Mouse (Mus musculus) liver, embryonic 14.5 days (tissue): ENCODE measurements around the gene Bfsp1. TPM values are rescaled to one million over a fixed set of nuclear protein-coding genes. Genes with fewer than 3 reads are reported as not detected.

Source experiments
- ATAC-seq: fragments of 200-750 bp; cut with Nextera tagmentation; 2 replicates; pipeline ENCODE4 v1.8.0; 2017; ENCODE audit warnings: moderate number of reproducible peaks, mild to moderate bottlenecking, moderate library complexity; ENCODE audit not compliant: insufficient read depth
- DNase-seq, 3 experiments: peaks; one replicate each; pipeline ENCODE4 v3.0.0-alpha.2; 2012 to 2013; ENCODE audit warnings: low read depth in 3 of 3, low spot score in 3 of 3
- H3K27ac ChIP-seq: fragments of 300-500 bp; sonication (generic); 2 replicates; pipeline ENCODE4 v1.5.1; 2014; ENCODE audit warnings: moderate library complexity, mild to moderate bottlenecking, control low read depth, inconsistent platforms
- H3K27me3 ChIP-seq: fragments of 300-500 bp; sonication (generic); 2 replicates; pipeline ENCODE4 v1.6.1; 2014; ENCODE audit warnings: mild to moderate bottlenecking, low read length, moderate library complexity; ENCODE audit not compliant: control insufficient read depth, insufficient read depth
- H3K36me3 ChIP-seq: fragments of 300-500 bp; sonication (generic); replicated peaks from 2 replicates; pipeline ENCODE4 v1.6.1; 2014; ENCODE audit warnings: low read depth; ENCODE audit not compliant: control insufficient read depth, insufficient read depth
- H3K4me1 ChIP-seq, 2 experiments: fragments of 200-500 bp in 1 of 2; fragments of 300-500 bp in 1 of 2; sonication (generic) in 1 of 2; replicated peaks; 2 replicates each; pipeline ENCODE4 v1.6.1; 2012 to 2014; ENCODE audit warnings: antibody characterized with exemption in 1 of 2, inconsistent platforms in 1 of 2, low read length in 1 of 2; ENCODE audit not compliant: control insufficient read depth in 2 of 2, insufficient read depth in 2 of 2
- H3K4me2 ChIP-seq: fragments of 300-500 bp; sonication (generic); 2 replicates; pipeline ENCODE4 v1.6.1; 2014; ENCODE audit warnings: low read depth, mild to moderate bottlenecking, control low read depth, moderate library complexity
- H3K4me3 ChIP-seq, 2 experiments: fragments of 200-500 bp in 1 of 2; fragments of 300-500 bp in 1 of 2; sonication (generic) in 1 of 2; 2 replicates each; pipeline ENCODE4 v1.5.1; 2012 to 2014; ENCODE audit warnings: low read depth in 2 of 2, low read length in 2 of 2, mild to moderate bottlenecking in 2 of 2, control low read depth in 1 of 2, inconsistent platforms in 1 of 2, moderate library complexity in 1 of 2; ENCODE audit not compliant: insufficient read depth in 1 of 2
- H3K9ac ChIP-seq: fragments of 300-500 bp; sonication (generic); replicated peaks from 2 replicates; pipeline ENCODE4 v1.6.1; 2014; ENCODE audit warnings: mild to moderate bottlenecking, control low read depth, moderate library complexity
- H3K9me3 ChIP-seq: fragments of 300-500 bp; sonication (generic); 2 replicates; pipeline ENCODE4 v1.6.1; 2016; ENCODE audit warnings: low read length, mixed read lengths; ENCODE audit not compliant: control insufficient read depth
- CTCF ChIP-seq: IDR thresholded peaks from 2 replicates; pipeline ENCODE4 v1.5.1; 2016; ENCODE audit warnings: antibody characterized with exemption, low read depth, control low read depth
- EP300 ChIP-seq: IDR thresholded peaks from 2 replicates; pipeline ENCODE4 v1.6.1; 2016; ENCODE audit warnings: antibody characterized with exemption, low read depth
- WGBS: fragments of 180-500 bp; shearing (Covaris S2); extraction: QIAGEN DNeasy Blood & Tissue Kit; methylation state at CpG from one replicate; pipeline ENCODE4 v1.1.7; 2014; ENCODE audit not compliant: insufficient replicate concordance; 5-methylcytosine and 5-hydroxymethylcytosine counted together
- polyA plus RNA-seq, 2 experiments: library from polyadenylated mRNA; depleted of rRNA in 1 of 2; stranded (reverse) in 1 of 2; unstranded in 1 of 2; fragments of >200 nt; fragmentation: Nextera tagmentation in 1 of 2; extraction: Ambion mirVana in 1 of 2; gene quantifications; 2 replicates each; pipeline versions ENCODE4 v1.2.1 to v1.2.3; 2012 to 2014

The Bfsp1 gene
- polyA plus RNA-seq, 2 experiments, result 0.13 to 0.22 TPM

GRCm38 (mm10) chr2:143837291-143837701 is 25.7 kb downstream of the Bfsp1 start:
- no peaks in the 10 kb centered on the region for H3K36me3 ChIP-seq
- 6% methylated on average over 8 of the region's 8 CpGs for WGBS
- no peak overlapping the region for H3K9ac ChIP-seq
- H3K4me1 ChIP-seq, result peaks cover 0 to 4% of the 10 kb centered on the region in 2 experiments; a peak in 2 of 4 replicates
- H3K4me2 ChIP-seq, result peak overlapping the region; percentile 36; the same call in 1 of the 2 replicates
- DNase-seq (peak; percentile 46 to 62 (median 59)), ATAC-seq (no peak)
- no peak overlapping the region for H3K4me3 ChIP-seq
- H3K27me3 ChIP-seq, result no peaks in the 10 kb centered on the region
- peak; percentile 80 for TF ChIP-seq CTCF
- no peak for TF ChIP-seq EP300
- no peaks in the 10 kb centered on the region for H3K9me3 ChIP-seq
- H3K27ac ChIP-seq, result no peak overlapping the region

- DNase-seq (no peak), ATAC-seq (no peak)
- Histone ChIP-seq H3K9ac (no peak overlapping the region), H3K9me3 (no peaks in the 10 kb centered on the region), H3K4me2 (no peak overlapping the region), H3K4me3 (no peak overlapping the region), H3K4me1 (peaks cover 0 to 4% of the 10 kb centered on the region in 2 experiments; a peak in 2 of 4 replicates), H3K27me3 (no peaks in the 10 kb centered on the region), H3K36me3 (no peaks in the 10 kb centered on the region), H3K27ac (no peak overlapping the region)
- TF ChIP-seq EP300, result no peak
- TF ChIP-seq CTCF, result no peak
- WGBS, result 66% methylated on average over 7 of the region's 7 CpGs
Measured at GRCm38 (mm10) chr2:143835820-143836219, 27.2 kb downstream of the Bfsp1 start.

DNA sequence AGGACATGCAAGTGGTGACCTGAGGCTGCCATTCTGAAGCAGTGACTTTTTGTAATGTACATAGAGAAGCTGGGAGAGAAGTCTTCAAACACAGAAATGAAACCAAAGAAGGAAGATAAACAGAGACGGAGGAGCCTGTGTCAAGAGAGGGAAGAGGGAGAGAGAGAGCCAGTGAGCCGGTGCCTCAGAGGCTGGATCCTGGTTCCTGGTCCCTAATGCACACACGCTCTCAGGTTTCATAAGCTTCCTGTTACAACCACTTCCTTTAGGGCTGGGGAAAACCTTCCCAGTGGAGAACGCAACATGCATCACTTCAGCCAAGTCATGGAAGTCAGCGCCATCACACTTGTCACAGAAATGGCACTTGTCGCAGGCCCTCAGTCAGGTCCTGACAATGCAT is 28.9 kb downstream of the Bfsp1 start:
- Histone ChIP-seq H3K27me3 (no peaks in the 10 kb centered on the region), H3K4me2 (no peak overlapping the region), H3K36me3 (no peaks in the 10 kb centered on the region), H3K4me3 (no peak overlapping the region), H3K9me3 (no peaks in the 10 kb centered on the region), H3K9ac (no peak overlapping the region), H3K4me1 (peaks cover 0 to 4% of the 10 kb centered on the region in 2 experiments; a peak in 2 of 4 replicates), H3K27ac (no peak overlapping the region)
- ATAC-seq, result no peak
- WGBS, result 36% methylated on average over 6 of the region's 6 CpGs
- DNase-seq, result no peak
- no peak for TF ChIP-seq CTCF
- no peak for TF ChIP-seq EP300

DNA sequence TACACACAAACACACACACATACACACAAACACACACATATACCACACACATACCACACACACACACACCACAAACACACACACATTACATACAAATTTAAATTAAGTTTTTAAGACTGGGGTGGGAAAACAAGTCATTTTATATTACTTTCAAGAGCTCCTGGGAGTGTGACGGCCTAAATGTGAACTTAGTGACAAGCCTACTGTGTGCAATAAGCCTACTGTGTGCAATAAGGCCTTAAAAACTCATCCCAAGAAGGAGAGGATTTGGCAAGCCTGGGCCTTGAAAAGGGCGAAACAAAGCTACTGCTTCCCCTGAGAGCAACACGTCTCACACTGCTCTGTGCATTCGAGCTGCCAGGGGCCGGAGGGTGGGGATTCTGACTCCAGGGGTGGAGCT is 30.3 kb downstream of the Bfsp1 start:
- Histone ChIP-seq H3K27me3 (no peaks in the 10 kb centered on the region), H3K27ac (no peak overlapping the region), H3K9me3 (no peaks in the 10 kb centered on the region), H3K36me3 (no peaks in the 10 kb centered on the region), H3K4me3 (no peak overlapping the region), H3K4me2 (no peak overlapping the region), H3K4me1 (no peaks in the 10 kb centered on the region), H3K9ac (no peak overlapping the region)
- TF ChIP-seq EP300 (no peak), CTCF (no peak)
- ATAC-seq, result no peak
- 71% methylated on average over 5 of the region's 5 CpGs for WGBS
- DNase-seq, result no peak

- H3K27me3 ChIP-seq, result no peaks in the 10 kb centered on the region
- no peak overlapping the region for H3K27ac ChIP-seq
- H3K9ac ChIP-seq, result no peak overlapping the region
- no peaks in the 10 kb centered on the region for H3K36me3 ChIP-seq
- ATAC-seq, result no peak
- no peaks in the 10 kb centered on the region for H3K4me1 ChIP-seq
- H3K9me3 ChIP-seq, result no peaks in the 10 kb centered on the region
- H3K4me2 ChIP-seq, result no peak overlapping the region
- no peak for TF ChIP-seq EP300
- TF ChIP-seq CTCF, result no peak
- WGBS, result 71% methylated on average over 17 of the region's 17 CpGs
- H3K4me3 ChIP-seq, result no peak overlapping the region
- DNase-seq, result no peak
Measured at GRCm38 (mm10) chr2:143831645-143832044, 31.3 kb downstream of the Bfsp1 start.
